Mouse (Mus musculus): ENCODE results near the gene Kctd12b. TPM values are rescaled to one million over a fixed set of nuclear protein-coding genes. Genes with fewer than 3 reads are reported as not detected.

Gene Kctd12b
- polyA plus RNA-seq (2015; fragmentation: Nextera tagmentation; extraction: Ambion mirVana), result 1.7 and 2.5 TPM in 2 replicates

DNA sequence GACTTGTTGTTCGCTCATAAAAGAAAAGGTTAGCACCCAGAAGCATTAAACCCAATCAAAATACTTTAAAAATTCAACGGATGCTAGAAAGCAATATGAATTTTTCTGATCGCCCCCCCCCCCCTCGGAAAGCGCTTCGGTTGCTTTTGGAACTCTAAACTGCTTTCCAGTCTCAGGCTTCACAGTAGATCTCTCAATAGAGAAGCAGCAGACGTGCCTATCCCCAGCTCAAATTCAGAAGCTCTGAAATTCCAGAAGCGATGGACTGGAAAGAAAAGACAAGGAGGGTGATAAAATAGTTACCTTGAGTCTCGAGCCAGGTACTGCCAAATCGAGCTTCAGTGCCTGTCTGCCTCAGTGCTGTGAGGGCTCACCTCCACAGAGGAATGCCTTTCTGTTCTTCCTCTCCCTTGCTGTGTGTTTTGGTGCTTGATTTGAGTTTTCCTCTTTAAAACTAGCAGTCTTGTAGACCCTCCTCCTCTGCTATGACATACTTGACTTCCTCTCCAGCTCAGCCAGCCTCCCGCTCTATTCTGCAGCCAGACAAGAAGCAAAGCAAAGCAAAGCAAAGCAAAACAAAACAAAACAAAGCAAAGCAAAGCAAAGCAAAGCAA, at the start of gene Kctd12b:
Gene Kctd12b (minus strand): TSS at position 610 of the 614 bp plus-strand sequence.
- ATAC-seq, result no peak

DNA sequence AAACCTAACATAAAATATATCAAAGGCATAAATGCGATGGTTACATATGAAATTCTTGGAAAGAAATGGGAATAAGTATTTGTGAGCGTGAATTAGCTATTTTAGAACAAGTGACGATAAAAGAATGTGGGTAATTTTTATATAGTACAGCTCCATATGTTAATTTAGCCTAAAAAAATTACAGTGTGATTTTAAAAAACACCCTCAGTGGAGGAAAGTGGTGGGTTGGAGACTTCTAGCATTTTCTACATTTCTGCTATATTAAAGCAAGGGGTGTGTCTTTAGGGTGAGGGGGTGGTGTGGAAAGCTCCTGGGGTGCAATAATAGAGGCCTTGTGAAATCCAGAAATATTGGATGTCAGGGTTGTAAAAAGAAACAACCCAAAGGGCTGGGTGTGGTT, 46.3 kb upstream of the Kctd12b start:
- H3K4me2 ChIP-seq (ENCODE audit: low read length), result no peak overlapping the region
- no peak overlapping the region for H3K27ac ChIP-seq (ENCODE audit: low read length)
- H3K4me1 ChIP-seq (replicated peaks; ENCODE audit: control insufficient read depth, insufficient read depth, low read length), result no peaks in the 10 kb centered on the region
- no peaks in the 10 kb centered on the region for H3K27me3 ChIP-seq (replicated peaks; ENCODE audit: control insufficient read depth, insufficient read depth, low read length)
- no peak overlapping the region for H3K9ac ChIP-seq (replicated peaks; ENCODE audit: low read depth, low read length)
- no peak overlapping the region for H3K4me3 ChIP-seq (replicated peaks; ENCODE audit: low read length)
- H3K36me3 ChIP-seq (ENCODE audit: control insufficient read depth, insufficient read depth), result no peaks in the 10 kb centered on the region
- no peak for ATAC-seq
- WGBS, result 84% methylated on average over 3 of the region's 3 CpGs
- no peaks in the 10 kb centered on the region for H3K9me3 ChIP-seq (ENCODE audit: control insufficient read depth, low read length)

More for the DNA sequence above, at the start of gene Kctd12b:
- Histone ChIP-seq H3K9ac (replicated peaks; ENCODE audit: low read depth, low read length) (no peak within 1 kb of the TSS), H3K27ac (ENCODE audit: low read length) (no peak within 1 kb of the TSS), H3K36me3 (ENCODE audit: control insufficient read depth, insufficient read depth) (no peaks in the 10 kb centered on the region), H3K4me1 (replicated peaks; ENCODE audit: control insufficient read depth, insufficient read depth, low read length) (no peaks in the 10 kb centered on the region), H3K4me2 (ENCODE audit: low read length) (peak within 1 kb of the TSS; percentile 39), H3K9me3 (ENCODE audit: control insufficient read depth, low read length) (no peaks in the 10 kb centered on the region), H3K4me3 (replicated peaks; ENCODE audit: low read length) (peak within 1 kb of the TSS; percentile 31), H3K27me3 (replicated peaks; ENCODE audit: control insufficient read depth, insufficient read depth, low read length) (no peaks in the 10 kb centered on the region)
- WGBS, result 26% methylated on average over 11 of the region's 11 CpGs

DNA sequence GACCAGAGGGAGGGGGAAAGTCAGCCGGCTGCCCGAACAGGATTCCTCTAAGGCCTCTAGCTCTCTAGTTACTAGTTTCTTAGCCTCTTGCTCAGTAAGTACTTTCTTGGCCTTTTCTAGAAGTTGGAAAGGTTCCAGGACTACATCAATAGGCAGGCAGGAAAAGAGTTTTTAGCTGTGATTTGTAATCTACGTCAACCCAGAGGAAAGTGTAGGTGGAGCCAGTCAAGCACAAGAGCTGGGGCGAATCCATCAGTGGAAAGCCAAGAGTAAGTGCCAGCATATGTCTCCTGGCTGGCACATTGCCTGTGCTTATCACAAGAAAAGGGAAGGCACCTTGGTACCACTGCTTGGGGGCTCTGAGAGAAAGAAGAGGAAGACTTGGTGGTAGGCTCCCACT, 39.5 kb upstream of the Kctd12b start:
- Histone ChIP-seq H3K4me1 (replicated peaks; ENCODE audit: control insufficient read depth, insufficient read depth, low read length) (no peaks in the 10 kb centered on the region), H3K27ac (ENCODE audit: low read length) (no peak overlapping the region), H3K27me3 (replicated peaks; ENCODE audit: control insufficient read depth, insufficient read depth, low read length) (no peaks in the 10 kb centered on the region), H3K36me3 (ENCODE audit: control insufficient read depth, insufficient read depth) (no peaks in the 10 kb centered on the region), H3K9ac (replicated peaks; ENCODE audit: low read depth, low read length) (no peak overlapping the region), H3K9me3 (ENCODE audit: control insufficient read depth, low read length) (no peaks in the 10 kb centered on the region), H3K4me3 (replicated peaks; ENCODE audit: low read length) (no peak overlapping the region), H3K4me2 (ENCODE audit: low read length) (no peak overlapping the region)
- WGBS, result 38% methylated on average over 4 of the region's 4 CpGs
- ATAC-seq, result no peak

DNA sequence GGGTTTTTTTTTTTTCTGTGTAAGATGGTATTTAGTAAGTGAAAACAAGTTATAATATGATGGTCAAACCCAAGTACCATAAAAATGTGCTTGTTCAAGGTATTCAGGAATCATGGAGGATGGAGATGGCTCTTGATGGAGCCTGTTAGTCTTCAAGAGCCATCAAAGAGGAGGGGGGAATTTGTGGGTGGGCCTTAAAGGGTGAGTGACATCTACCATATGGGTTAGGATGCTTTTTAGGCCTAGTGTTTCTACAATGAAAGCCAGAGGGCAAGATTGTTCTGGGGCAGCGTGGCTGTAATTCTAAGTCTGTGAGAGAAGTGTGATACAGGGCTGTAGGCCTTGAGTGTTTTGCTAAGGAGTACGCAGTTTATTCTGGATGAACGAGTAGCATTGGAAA, 28.2 kb upstream of the Kctd12b start:
- H3K27me3 ChIP-seq (replicated peaks; ENCODE audit: control insufficient read depth, insufficient read depth, low read length), result no peaks in the 10 kb centered on the region
- H3K4me2 ChIP-seq (ENCODE audit: low read length), result peak overlapping the region; percentile 53
- peak; percentile 49 for ATAC-seq
- H3K9me3 ChIP-seq (ENCODE audit: control insufficient read depth, low read length), result no peaks in the 10 kb centered on the region
- H3K4me1 ChIP-seq (replicated peaks; ENCODE audit: control insufficient read depth, insufficient read depth, low read length), result no peaks in the 10 kb centered on the region
- no peaks in the 10 kb centered on the region for H3K36me3 ChIP-seq (ENCODE audit: control insufficient read depth, insufficient read depth)
- peak overlapping the region; percentile 32 for H3K4me3 ChIP-seq (replicated peaks; ENCODE audit: low read length)
- H3K27ac ChIP-seq (ENCODE audit: low read length), result peak overlapping the region; percentile 42
- 17% methylated on average over 3 of the region's 3 CpGs for WGBS
- no peak overlapping the region; the same call in 1 of the 2 replicates for H3K9ac ChIP-seq (replicated peaks; ENCODE audit: low read depth, low read length)

DNA sequence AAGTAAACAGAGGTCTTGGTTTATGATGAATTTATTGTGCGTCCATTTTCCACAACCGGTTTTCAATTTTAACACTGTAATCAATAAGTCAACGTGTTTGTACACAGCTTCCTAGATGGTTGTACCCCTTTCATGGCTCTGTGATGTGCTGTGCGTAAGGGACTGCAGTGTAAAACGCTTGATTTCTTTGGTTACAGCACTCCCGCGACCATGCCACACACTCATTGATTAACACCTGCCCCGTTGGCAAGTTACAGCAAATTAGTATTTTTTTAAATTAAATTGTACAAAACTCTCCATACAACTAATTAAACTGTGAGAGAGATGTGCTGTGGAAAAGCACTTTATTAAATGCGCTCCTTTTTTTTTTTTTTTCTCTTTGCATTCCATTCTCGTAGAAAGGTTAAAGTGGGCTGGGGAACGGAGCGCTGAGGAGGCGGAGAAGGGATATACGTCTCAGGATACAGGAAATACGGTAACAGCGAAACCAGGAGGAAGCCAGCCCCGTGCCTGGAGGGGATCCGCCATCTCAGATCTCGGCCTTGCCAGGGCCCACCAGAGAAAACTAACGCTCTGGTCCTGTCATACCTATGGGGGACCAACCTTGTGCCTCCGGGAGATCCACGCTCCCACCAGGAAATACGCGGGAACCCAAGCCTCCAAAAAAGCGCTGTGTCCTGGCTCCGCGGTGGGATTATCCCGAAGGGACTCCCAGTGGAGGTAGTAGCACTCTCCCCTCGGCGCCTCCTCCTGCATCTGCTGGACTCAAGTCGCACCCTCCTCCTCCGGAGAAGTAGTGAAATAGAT, 27.1 kb upstream of the Kctd12b start, which contains the start of gene Nbdy:
Gene Nbdy (plus strand): TSS at position 481 of the 807 bp plus-strand sequence.
- peak; percentile 93 for ATAC-seq
- WGBS, result 16% methylated on average over 32 of the region's 32 CpGs

DNA sequence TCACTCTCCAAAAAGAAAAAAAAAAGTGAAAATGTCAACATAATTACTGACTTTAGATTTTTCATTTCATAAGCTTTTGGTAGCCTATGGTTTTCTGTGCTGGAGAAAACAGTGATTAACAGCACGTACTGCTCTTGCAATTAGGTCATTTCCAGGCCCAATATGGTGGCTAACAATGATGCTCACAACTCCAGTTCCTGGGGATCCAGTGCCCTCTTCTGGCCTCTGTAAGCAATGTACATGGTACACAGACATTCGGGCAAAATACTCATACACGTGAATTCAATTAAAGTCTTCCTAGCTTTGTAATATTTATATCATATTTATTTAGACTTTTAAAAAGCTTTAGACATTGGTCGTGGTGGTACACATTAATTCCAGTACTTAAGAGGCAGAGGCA, 23.4 kb upstream of the Kctd12b start:
- Histone ChIP-seq H3K9me3 (ENCODE audit: control insufficient read depth, low read length) (no peaks in the 10 kb centered on the region), H3K4me1 (replicated peaks; ENCODE audit: control insufficient read depth, insufficient read depth, low read length) (no peaks in the 10 kb centered on the region), H3K36me3 (ENCODE audit: control insufficient read depth, insufficient read depth) (no peaks in the 10 kb centered on the region), H3K27ac (ENCODE audit: low read length) (no peak overlapping the region), H3K9ac (replicated peaks; ENCODE audit: low read depth, low read length) (no peak overlapping the region), H3K4me3 (replicated peaks; ENCODE audit: low read length) (no peak overlapping the region), H3K27me3 (replicated peaks; ENCODE audit: control insufficient read depth, insufficient read depth, low read length) (no peaks in the 10 kb centered on the region), H3K4me2 (ENCODE audit: low read length) (no peak overlapping the region)
- 29% methylated on average over 4 of the region's 4 CpGs for WGBS
- ATAC-seq, result no peak

More for the DNA sequence above, 27.1 kb upstream of the Kctd12b start, which contains the start of gene Nbdy:
- Histone ChIP-seq H3K36me3 (ENCODE audit: control insufficient read depth, insufficient read depth) (no peaks in the 10 kb centered on the region), H3K27ac (ENCODE audit: low read length) (peak within 1 kb of the TSS; percentile 84), H3K9me3 (ENCODE audit: control insufficient read depth, low read length) (no peaks in the 10 kb centered on the region), H3K4me2 (ENCODE audit: low read length) (peak within 1 kb of the TSS; percentile 54), H3K4me1 (replicated peaks; ENCODE audit: control insufficient read depth, insufficient read depth, low read length) (no peaks in the 10 kb centered on the region), H3K9ac (replicated peaks; ENCODE audit: low read depth, low read length) (peak within 1 kb of the TSS; percentile 70), H3K4me3 (replicated peaks; ENCODE audit: low read length) (peak within 1 kb of the TSS; percentile 57), H3K27me3 (replicated peaks; ENCODE audit: control insufficient read depth, insufficient read depth, low read length) (no peaks in the 10 kb centered on the region)

DNA sequence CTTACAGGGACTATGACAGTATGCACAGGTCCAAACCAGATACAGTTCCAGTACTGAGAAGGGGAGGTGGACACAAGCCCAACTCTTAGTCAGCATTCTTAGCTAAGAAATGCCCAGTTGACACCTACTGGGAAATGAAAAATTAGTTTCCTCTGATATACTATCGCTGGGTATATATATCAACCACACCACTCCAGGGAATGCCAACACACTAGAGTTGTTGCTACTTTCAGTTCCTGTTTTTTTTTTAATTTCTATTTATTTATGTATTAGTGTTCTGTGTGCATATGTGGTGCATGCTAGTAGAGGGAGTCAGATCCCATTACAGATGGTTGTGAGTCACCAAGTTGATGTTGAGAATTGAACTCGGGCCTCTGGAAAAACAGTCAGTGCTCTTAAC, 20.5 kb upstream of the Kctd12b start:
- no peak overlapping the region for H3K27ac ChIP-seq (ENCODE audit: low read length)
- WGBS, result 87% methylated on average over 2 of the region's 2 CpGs
- H3K4me2 ChIP-seq (ENCODE audit: low read length), result no peak overlapping the region
- H3K9me3 ChIP-seq (ENCODE audit: control insufficient read depth, low read length), result no peaks in the 10 kb centered on the region
- H3K9ac ChIP-seq (replicated peaks; ENCODE audit: low read depth, low read length), result no peak overlapping the region
- no peak overlapping the region for H3K4me3 ChIP-seq (replicated peaks; ENCODE audit: low read length)
- H3K27me3 ChIP-seq (replicated peaks; ENCODE audit: control insufficient read depth, insufficient read depth, low read length), result no peaks in the 10 kb centered on the region
- H3K36me3 ChIP-seq (ENCODE audit: control insufficient read depth, insufficient read depth), result no peaks in the 10 kb centered on the region
- no peaks in the 10 kb centered on the region for H3K4me1 ChIP-seq (replicated peaks; ENCODE audit: control insufficient read depth, insufficient read depth, low read length)
- no peak for ATAC-seq

DNA sequence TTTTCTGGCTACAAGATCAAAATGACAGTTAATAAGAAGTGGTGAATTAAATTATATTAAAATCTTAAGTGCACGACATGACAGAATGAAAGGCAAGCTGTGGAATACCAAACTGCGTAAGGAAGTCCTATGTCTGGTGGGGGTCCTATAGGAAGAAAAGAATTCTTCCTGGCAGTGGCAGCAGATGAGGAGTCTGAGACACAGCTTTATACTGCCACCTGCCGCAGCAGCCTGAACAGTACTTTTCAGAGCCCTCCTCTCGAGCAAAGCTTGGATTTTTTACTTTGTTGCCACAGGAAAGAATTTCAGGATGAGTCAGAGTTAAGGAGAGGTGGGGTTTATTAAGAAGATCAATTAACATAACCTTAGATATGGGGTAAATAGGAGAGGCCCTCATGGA, 11.5 kb upstream of the Kctd12b start:
- ATAC-seq, result peak; percentile 79
- Histone ChIP-seq H3K36me3 (ENCODE audit: control insufficient read depth, insufficient read depth) (no peaks in the 10 kb centered on the region), H3K27ac (ENCODE audit: low read length) (no peak overlapping the region), H3K4me1 (replicated peaks; ENCODE audit: control insufficient read depth, insufficient read depth, low read length) (no peaks in the 10 kb centered on the region), H3K27me3 (replicated peaks; ENCODE audit: control insufficient read depth, insufficient read depth, low read length) (no peaks in the 10 kb centered on the region), H3K9ac (replicated peaks; ENCODE audit: low read depth, low read length) (no peak overlapping the region), H3K4me3 (replicated peaks; ENCODE audit: low read length) (no peak overlapping the region), H3K9me3 (ENCODE audit: control insufficient read depth, low read length) (no peaks in the 10 kb centered on the region), H3K4me2 (ENCODE audit: low read length) (no peak overlapping the region)
- WGBS, result 23% methylated on average over 4 of the region's 4 CpGs

DNA sequence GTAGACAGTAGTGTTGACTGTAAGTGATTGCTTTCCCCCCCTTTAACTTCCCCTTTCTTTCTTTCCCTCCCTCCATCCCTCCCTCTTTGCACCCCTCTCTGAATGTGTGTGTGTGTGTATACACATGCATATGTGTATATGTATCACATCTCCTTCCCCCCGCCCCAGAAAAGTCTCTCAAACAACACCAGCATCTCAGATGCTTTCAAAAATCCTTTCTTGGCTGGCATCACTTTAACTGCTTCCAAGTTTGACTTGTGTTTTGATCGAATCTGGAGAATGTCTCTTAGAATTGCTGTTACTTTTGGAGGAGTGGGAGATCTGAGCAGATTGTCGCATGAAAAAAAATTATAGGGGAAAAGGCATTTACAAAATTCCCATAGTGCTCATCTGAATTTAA, 4.3 kb upstream of the Kctd12b start:
- Histone ChIP-seq H3K9me3 (ENCODE audit: control insufficient read depth, low read length) (no peaks in the 10 kb centered on the region), H3K4me3 (replicated peaks; ENCODE audit: low read length) (no peak overlapping the region), H3K4me1 (replicated peaks; ENCODE audit: control insufficient read depth, insufficient read depth, low read length) (no peaks in the 10 kb centered on the region), H3K27ac (ENCODE audit: low read length) (no peak overlapping the region), H3K27me3 (replicated peaks; ENCODE audit: control insufficient read depth, insufficient read depth, low read length) (no peaks in the 10 kb centered on the region), H3K9ac (replicated peaks; ENCODE audit: low read depth, low read length) (no peak overlapping the region), H3K4me2 (ENCODE audit: low read length) (no peak overlapping the region), H3K36me3 (ENCODE audit: control insufficient read depth, insufficient read depth) (no peaks in the 10 kb centered on the region)
- 49% methylated on average over 3 of the region's 3 CpGs for WGBS
- peak; percentile 83 for ATAC-seq

Measured in forebrain, embryonic 16.5 days (tissue).